Mouse (Mus musculus) heart, embryonic 14.5 days (tissue): ENCODE results near the gene Pde5a. TPM values are rescaled to one million over a fixed set of nuclear protein-coding genes. Genes with fewer than 3 reads are reported as not detected.
A peak's percentile ranks its signal among the peaks of the same experiment; 100 is the strongest.

ENCODE experiments used
- ATAC-seq: fragments of 200-750 bp; cut with Nextera tagmentation; 2 replicates; pipeline ENCODE4 v1.8.0; 2017; ENCODE audit warnings: low read depth, moderate TSS enrichment; ENCODE audit not compliant: insufficient number of reproducible peaks, insufficient read depth, low FRiP score
- H3K27ac ChIP-seq, 2 experiments: fragments of 200-500 bp in 1 of 2; fragments of 300-500 bp in 1 of 2; sonication (generic) in 1 of 2; replicated peaks in 1 of 2; 2 replicates each; pipeline ENCODE4 v1.5.1; 2012 to 2014; ENCODE audit warnings: low read depth in 2 of 2, low read length in 2 of 2, control low read depth in 1 of 2, mild to moderate bottlenecking in 1 of 2, mixed read lengths in 1 of 2; ENCODE audit not compliant: control insufficient read depth in 1 of 2, insufficient read depth in 1 of 2
- H3K27me3 ChIP-seq: fragments of 300-500 bp; sonication (generic); 2 replicates; pipeline ENCODE4 v1.6.1; 2014; ENCODE audit warnings: mild to moderate bottlenecking, low read length, control low read depth; ENCODE audit not compliant: control insufficient read depth, insufficient read depth
- H3K36me3 ChIP-seq: fragments of 300-500 bp; sonication (generic); 2 replicates; pipeline ENCODE4 v1.6.1; 2014; ENCODE audit warnings: mild to moderate bottlenecking, control low read depth, low read length, mixed read lengths; ENCODE audit not compliant: control insufficient read depth, insufficient read depth
- H3K4me1 ChIP-seq, 2 experiments: fragments of 200-500 bp in 1 of 2; fragments of 300-500 bp in 1 of 2; sonication (generic) in 1 of 2; 2 replicates each; pipeline ENCODE4 v1.6.1; 2012 to 2014; ENCODE audit warnings: low read length in 2 of 2, control low read depth in 1 of 2, mixed read lengths in 1 of 2; ENCODE audit not compliant: control insufficient read depth in 2 of 2, insufficient read depth in 2 of 2
- H3K4me2 ChIP-seq: fragments of 300-500 bp; sonication (generic); 2 replicates; pipeline ENCODE4 v1.6.1; 2014; ENCODE audit warnings: mild to moderate bottlenecking, low read length
- H3K4me3 ChIP-seq, 2 experiments: fragments of 200-500 bp in 1 of 2; fragments of 300-500 bp in 1 of 2; sonication (generic) in 1 of 2; 2 replicates each; pipeline ENCODE4 v1.5.1; 2012 to 2014; ENCODE audit warnings: low read length in 2 of 2, mild to moderate bottlenecking in 2 of 2, control low read depth in 1 of 2, low read depth in 1 of 2, moderate library complexity in 1 of 2; ENCODE audit not compliant: control insufficient read depth in 1 of 2, insufficient read depth in 1 of 2
- H3K9ac ChIP-seq: fragments of 300-500 bp; sonication (generic); 2 replicates; pipeline ENCODE4 v1.6.1; 2014; ENCODE audit warnings: mild to moderate bottlenecking, low read length
- H3K9me3 ChIP-seq: fragments of 300-500 bp; sonication (generic); 2 replicates; pipeline ENCODE4 v1.6.1; 2016; ENCODE audit warnings: low read length, control low read depth; ENCODE audit not compliant: control insufficient read depth
- WGBS: fragments of 180-500 bp; shearing (Covaris S2); extraction: QIAGEN DNeasy Blood & Tissue Kit; methylation state at CpG from one replicate; pipeline ENCODE4 v1.1.7; 2014; 5-methylcytosine and 5-hydroxymethylcytosine counted together
- polyA plus RNA-seq: library from polyadenylated mRNA; unstranded; fragments of >200 nt; fragmentation: Nextera tagmentation; extraction: Ambion mirVana; gene quantifications from 2 replicates; pipeline ENCODE4 v1.2.1, GENCODE M21; 2014

Pde5a gene
- 2.8 and 4.1 TPM in 2 replicates for polyA plus RNA-seq

DNA sequence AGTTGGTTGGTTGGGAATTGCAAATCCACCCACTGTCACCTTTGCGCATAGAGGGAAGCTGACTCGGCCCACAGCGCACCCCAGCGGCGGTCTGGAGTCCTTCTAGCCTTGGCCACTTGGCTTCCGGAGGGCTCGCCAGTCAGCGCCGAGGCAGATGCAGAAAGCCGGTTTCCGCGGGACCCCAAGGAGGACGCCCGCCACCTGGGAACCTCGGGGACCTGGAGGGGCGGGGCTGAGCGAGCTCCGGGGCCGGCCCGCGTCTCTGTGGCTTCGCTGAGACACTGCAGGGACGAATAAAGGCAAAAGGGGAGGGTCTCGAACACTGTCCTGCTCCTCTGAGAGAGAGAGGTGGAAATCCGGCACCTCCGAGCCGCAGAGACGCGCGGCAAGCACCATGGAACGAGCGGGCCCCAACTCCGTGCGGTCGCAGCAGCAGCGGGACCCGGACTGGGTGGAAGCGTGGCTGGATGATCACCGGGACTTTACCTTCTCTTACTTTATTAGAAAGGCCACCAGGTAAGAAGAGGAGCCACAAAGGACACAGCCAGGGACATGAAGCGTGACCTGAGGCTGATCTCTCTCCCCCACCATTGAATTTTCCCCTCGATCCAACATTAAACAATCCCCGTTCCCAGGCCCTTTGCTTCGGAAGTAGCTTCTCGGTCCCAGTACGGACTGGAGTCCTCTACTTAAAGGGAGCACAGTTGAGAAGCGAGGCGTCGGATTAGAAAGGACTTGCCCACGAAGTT lies at the start of gene Pde5a:
Gene Pde5a, plus strand, starts transcription at position 96 of the 749 bp plus-strand sequence.
- Histone ChIP-seq H3K27me3 (no peaks in the 10 kb centered on the region), H3K27ac (peak within 1 kb of the TSS; percentile 40 to 83), H3K9me3 (no peaks in the 10 kb centered on the region), H3K4me3 (peak within 1 kb of the TSS; percentile 82 to 85), H3K4me1 (no peaks in the 10 kb centered on the region), H3K9ac (peak within 1 kb of the TSS; percentile 86), H3K4me2 (peak within 1 kb of the TSS; percentile 90), H3K36me3 (no peaks in the 10 kb centered on the region)
- WGBS, result under 1% methylated on average over 49 of the region's 49 CpGs
- peak; percentile 64 for ATAC-seq

DNA sequence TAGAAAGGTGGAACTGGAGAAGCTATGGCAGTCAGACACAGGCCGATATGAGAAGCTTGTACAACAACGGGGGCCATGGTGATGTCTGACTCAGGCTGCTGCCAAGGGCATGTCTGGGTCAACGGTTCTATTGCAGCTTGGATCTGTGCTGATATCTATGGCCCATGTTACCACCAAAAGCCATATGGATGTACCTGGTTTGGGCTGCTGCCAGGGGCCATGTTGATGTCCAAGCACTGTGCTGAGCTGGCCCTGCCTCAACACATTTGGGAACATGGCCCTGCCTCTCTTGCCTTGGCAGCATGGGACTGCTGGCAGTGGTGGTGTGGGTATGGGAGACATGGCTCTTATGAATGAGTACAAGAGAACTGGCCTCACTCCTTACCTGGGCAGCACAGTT lies 47.9 kb upstream of the Pde5a start:
- Histone ChIP-seq H3K9ac (no peak overlapping the region), H3K27me3 (no peaks in the 10 kb centered on the region), H3K4me3 (no peak overlapping the region), H3K4me1 (no peaks in the 10 kb centered on the region), H3K27ac (no peak overlapping the region), H3K36me3 (no peaks in the 10 kb centered on the region), H3K9me3 (0 out of 2 replicates have a peak, but pooled peaks cover 3% of the 10 kb centered on the region), H3K4me2 (no peak overlapping the region)
- no peak for ATAC-seq
- 88% methylated on average over 3 of the region's 3 CpGs for WGBS

DNA sequence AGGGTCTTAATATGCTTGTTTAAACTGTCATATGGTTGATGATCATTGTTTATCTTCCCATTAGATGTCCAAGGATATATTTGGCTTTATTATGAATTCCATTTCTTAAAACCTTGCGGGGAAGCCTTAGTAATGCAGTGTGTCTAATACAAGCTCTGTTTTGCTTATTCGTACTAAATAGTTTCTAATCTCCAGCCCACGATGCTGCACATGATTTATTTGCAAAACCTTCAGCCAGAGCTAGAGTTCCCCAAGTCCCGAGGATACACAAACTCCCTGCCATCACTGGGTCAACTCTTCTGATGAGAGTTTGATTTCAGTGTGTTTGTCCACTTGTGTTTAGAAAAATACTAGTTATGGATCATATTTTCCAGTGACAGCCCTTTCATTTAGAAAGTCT lies 46.4 kb upstream of the Pde5a start:
- WGBS, result 81% methylated on average over 4 of the region's 4 CpGs
- no peaks in the 10 kb centered on the region for H3K27me3 ChIP-seq
- no peak overlapping the region for H3K4me2 ChIP-seq
- no peak overlapping the region for H3K4me3 ChIP-seq
- no peaks in the 10 kb centered on the region for H3K4me1 ChIP-seq
- ATAC-seq, result no peak
- H3K9ac ChIP-seq, result no peak overlapping the region
- H3K27ac ChIP-seq, result no peak overlapping the region
- H3K9me3 ChIP-seq, result 0 out of 2 replicates have a peak, but pooled peaks cover 3% of the 10 kb centered on the region
- no peaks in the 10 kb centered on the region for H3K36me3 ChIP-seq

DNA sequence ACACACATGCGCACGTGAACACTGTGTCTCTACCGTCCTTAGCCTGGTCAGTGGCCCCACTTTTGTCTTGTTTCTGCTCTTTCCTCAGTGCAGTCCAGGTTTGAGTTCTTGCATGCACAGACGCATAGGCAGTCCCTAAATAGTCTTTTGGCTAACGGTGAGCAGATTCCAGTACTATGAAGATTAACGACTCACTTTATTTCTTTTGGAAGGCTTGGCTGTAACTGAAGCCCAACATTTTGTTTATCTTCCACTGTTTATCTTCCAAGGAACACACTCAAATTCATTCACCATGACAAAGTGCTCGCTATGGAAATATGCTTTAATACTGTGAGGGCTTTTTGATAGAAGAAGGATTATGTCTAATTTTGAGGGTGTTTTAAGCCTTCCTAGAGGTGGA lies 43.9 kb upstream of the Pde5a start:
- ATAC-seq, result no peak

DNA sequence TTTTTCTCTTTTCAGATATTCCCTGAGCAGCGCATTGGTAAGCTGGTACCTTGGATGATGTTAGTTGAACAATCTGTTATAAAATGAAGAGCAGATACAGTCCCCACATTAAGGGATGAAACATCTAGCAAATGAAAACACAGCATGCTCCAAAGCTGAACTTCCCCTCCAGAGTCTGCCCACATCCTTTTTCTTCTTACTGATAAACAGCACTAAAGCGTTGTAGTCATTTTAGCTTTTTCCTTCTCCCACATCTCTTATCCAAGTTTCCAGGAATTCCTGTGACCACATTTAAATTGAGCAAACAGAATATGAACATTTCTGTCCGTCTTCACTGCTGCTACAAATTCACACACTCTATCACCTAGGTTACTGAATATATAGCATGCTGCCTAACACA lies 35.7 kb upstream of the Pde5a start:
- no peak overlapping the region for H3K9ac ChIP-seq
- no peaks in the 10 kb centered on the region for H3K36me3 ChIP-seq
- no peak overlapping the region for H3K4me2 ChIP-seq
- no peaks in the 10 kb centered on the region for H3K4me1 ChIP-seq
- 70% methylated on average over 3 of the region's 3 CpGs for WGBS
- no peak overlapping the region for H3K27ac ChIP-seq
- H3K9me3 ChIP-seq, result no peaks in the 10 kb centered on the region
- no peak overlapping the region for H3K4me3 ChIP-seq
- ATAC-seq, result no peak
- H3K27me3 ChIP-seq, result no peaks in the 10 kb centered on the region

More for the DNA sequence above, 43.9 kb upstream of the Pde5a start:
- WGBS, result 65% methylated on average over 7 of the region's 7 CpGs
- Histone ChIP-seq H3K4me2 (no peak overlapping the region), H3K27me3 (no peaks in the 10 kb centered on the region), H3K4me1 (no peaks in the 10 kb centered on the region), H3K27ac (peak overlapping the region in 1 of 2 experiments; percentile 40; a peak in 2 of 4 replicates), H3K4me3 (no peak overlapping the region), H3K9me3 (no peaks in the 10 kb centered on the region), H3K36me3 (no peaks in the 10 kb centered on the region), H3K9ac (no peak overlapping the region)

DNA sequence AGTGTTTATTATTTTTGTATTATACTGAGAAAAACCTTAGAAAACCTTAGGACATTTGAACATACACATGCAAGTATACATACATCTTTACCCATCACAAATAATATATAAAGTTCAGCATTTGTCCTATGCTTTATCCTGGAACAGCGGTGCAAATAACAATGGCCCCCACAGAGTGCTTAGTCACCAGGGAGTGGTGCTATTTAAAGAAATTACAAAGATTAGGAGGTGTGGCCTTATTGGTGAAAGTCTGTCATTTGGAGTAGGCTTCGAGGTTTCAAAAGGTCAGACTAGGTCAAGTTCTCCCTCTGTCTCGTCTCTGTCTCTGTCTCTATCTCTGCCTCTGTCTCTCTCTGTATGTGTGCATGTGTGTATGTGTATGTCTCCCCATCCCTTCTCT lies 32.9 kb upstream of the Pde5a start:
- H3K27ac ChIP-seq, result no peak overlapping the region
- no peak overlapping the region for H3K4me2 ChIP-seq
- H3K4me1 ChIP-seq, result no peaks in the 10 kb centered on the region
- WGBS, result 25% methylated on average over 3 of the region's 3 CpGs
- no peaks in the 10 kb centered on the region for H3K9me3 ChIP-seq
- ATAC-seq, result no peak
- H3K27me3 ChIP-seq, result no peaks in the 10 kb centered on the region
- H3K9ac ChIP-seq, result no peak overlapping the region
- no peak overlapping the region for H3K4me3 ChIP-seq
- H3K36me3 ChIP-seq, result no peaks in the 10 kb centered on the region

DNA sequence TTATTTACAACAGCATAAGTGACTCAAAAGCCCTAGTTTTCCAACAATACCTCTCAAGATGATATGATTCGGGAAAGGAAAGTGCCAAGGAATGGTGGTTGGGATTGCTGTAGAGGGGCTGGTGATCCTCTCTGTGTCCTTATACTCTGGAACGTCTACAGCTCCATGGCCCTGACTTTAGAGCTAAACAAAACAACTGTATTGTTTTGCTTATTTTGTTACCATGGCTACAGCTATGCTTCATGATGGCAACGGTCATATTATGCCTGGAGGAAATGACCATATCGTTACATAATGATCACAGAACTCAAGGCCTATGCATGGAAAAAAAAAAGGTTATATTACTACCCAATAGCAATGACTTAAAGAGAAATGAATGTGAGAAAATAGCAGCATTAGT lies 32.1 kb upstream of the Pde5a start:
- no peak overlapping the region for H3K4me2 ChIP-seq
- 71% methylated on average over 4 of the region's 4 CpGs for WGBS
- H3K9me3 ChIP-seq, result no peaks in the 10 kb centered on the region
- H3K27ac ChIP-seq, result no peak overlapping the region
- H3K27me3 ChIP-seq, result no peaks in the 10 kb centered on the region
- no peaks in the 10 kb centered on the region for H3K36me3 ChIP-seq
- H3K4me3 ChIP-seq, result no peak overlapping the region
- no peak for ATAC-seq
- no peaks in the 10 kb centered on the region for H3K4me1 ChIP-seq
- H3K9ac ChIP-seq, result no peak overlapping the region

DNA sequence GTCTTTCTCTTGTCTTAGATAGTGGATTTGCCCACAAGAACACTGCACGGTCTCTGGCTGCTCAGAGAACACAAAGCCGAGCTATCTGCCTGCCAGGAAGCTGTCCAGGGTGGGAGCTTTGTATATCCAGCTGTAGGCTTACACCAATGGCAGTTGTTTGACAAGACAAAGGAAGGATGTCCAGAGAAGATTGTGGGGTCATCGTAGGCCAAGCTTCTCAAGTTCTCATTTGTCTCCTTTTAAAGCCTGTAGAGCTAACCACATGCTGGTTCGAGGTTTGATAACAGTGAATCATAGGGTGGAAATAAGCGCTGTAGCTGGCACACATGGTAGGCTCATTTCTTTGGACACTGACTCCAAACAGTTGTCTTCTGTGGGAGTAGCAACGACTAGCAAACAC lies 24.5 kb upstream of the Pde5a start:
- Histone ChIP-seq H3K4me2 (no peak overlapping the region), H3K9ac (no peak overlapping the region), H3K36me3 (no peaks in the 10 kb centered on the region), H3K27me3 (no peaks in the 10 kb centered on the region), H3K27ac (no peak overlapping the region), H3K4me3 (no peak overlapping the region), H3K9me3 (peaks cover 6% of the 10 kb centered on the region; the same call in 1 of the 2 replicates), H3K4me1 (no peaks in the 10 kb centered on the region; a peak in 1 of 4 replicates)
- WGBS, result 26% methylated on average over 6 of the region's 6 CpGs
- no peak for ATAC-seq
